Mouse (Mus musculus) intestine, embryonic 15.5 days (tissue): Measurements from ENCODE around the gene Mrpl22. TPM values are rescaled to one million over a fixed set of nuclear protein-coding genes. Genes with fewer than 3 reads are reported as not detected.
"Not testable (repeated sequence)": the region's sequence is repeated elsewhere in the genome, so short reads cannot be mapped to it uniquely, and the experiment has no call there.

Experiments
- ATAC-seq: fragments of 200-750 bp; cut with Nextera tagmentation; 2 replicates; pipeline ENCODE4 v1.8.0; 2017; ENCODE audit warnings: moderate TSS enrichment, moderate library complexity
- H3K27ac ChIP-seq: fragments of 300-500 bp; sonication (generic); 2 replicates; pipeline ENCODE4 v1.5.1; 2015; ENCODE audit warnings: mild to moderate bottlenecking, inconsistent platforms
- H3K27me3 ChIP-seq: fragments of 300-500 bp; sonication (generic); replicated peaks from 2 replicates; pipeline ENCODE4 v1.6.1; 2015; ENCODE audit warnings: inconsistent platforms
- H3K36me3 ChIP-seq: fragments of 300-500 bp; sonication (generic); 2 replicates; pipeline ENCODE4 v1.6.1; 2015; ENCODE audit warnings: inconsistent platforms
- H3K4me1 ChIP-seq: fragments of 300-500 bp; sonication (generic); replicated peaks from 2 replicates; pipeline ENCODE4 v1.6.1; 2015; ENCODE audit warnings: inconsistent platforms
- H3K4me2 ChIP-seq: fragments of 300-500 bp; sonication (generic); replicated peaks from 2 replicates; pipeline ENCODE4 v1.6.1; 2015; ENCODE audit warnings: mild to moderate bottlenecking, inconsistent platforms
- H3K4me3 ChIP-seq: fragments of 300-500 bp; sonication (generic); replicated peaks from 2 replicates; pipeline ENCODE4 v1.5.1; 2015; ENCODE audit warnings: inconsistent platforms
- H3K9ac ChIP-seq: fragments of 300-500 bp; sonication (generic); 2 replicates; pipeline ENCODE4 v1.6.1; 2015; ENCODE audit warnings: inconsistent platforms
- H3K9me3 ChIP-seq: fragments of 300-500 bp; sonication (generic); 2 replicates; pipeline ENCODE4 v1.6.1; 2016; ENCODE audit warnings: inconsistent platforms
- WGBS: fragments of 180-500 bp; shearing (Covaris S2); methylation state at CpG from one replicate; pipeline ENCODE4 v1.1.7; 2015; 5-methylcytosine and 5-hydroxymethylcytosine counted together
- polyA plus RNA-seq: library from polyadenylated mRNA; unstranded; fragments of >200 nt; fragmentation: Nextera tagmentation; extraction: Ambion mirVana; gene quantifications from 2 replicates; pipeline ENCODE4 v1.2.1, GENCODE M21; 2015

Mrpl22 gene
- polyA plus RNA-seq, 1 experiment from 2014 or later, result 126 TPM

- 0 out of 2 replicates have a peak, but pooled peaks cover 3% of the 10 kb centered on the region for H3K4me1 ChIP-seq
- H3K9ac ChIP-seq, result no peak overlapping the region
- no peak overlapping the region for H3K4me2 ChIP-seq
- no peaks in the 10 kb centered on the region for H3K9me3 ChIP-seq
- ATAC-seq, result no peak
- 88% methylated on average over 6 of the region's 6 CpGs for WGBS
- no peaks in the 10 kb centered on the region for H3K36me3 ChIP-seq
- no peaks in the 10 kb centered on the region for H3K27me3 ChIP-seq
- H3K27ac ChIP-seq, result no peak overlapping the region
- H3K4me3 ChIP-seq, result no peak overlapping the region
Observed at GRCm38 (mm10) chr11:58189675-58190074, 18.2 kb downstream of the Mrpl22 start.

- ATAC-seq, result no peak
- H3K27ac ChIP-seq, result no peak overlapping the region
Observed at GRCm38 (mm10) chr11:58193326-58193725, 21.9 kb downstream of the Mrpl22 start.

DNA sequence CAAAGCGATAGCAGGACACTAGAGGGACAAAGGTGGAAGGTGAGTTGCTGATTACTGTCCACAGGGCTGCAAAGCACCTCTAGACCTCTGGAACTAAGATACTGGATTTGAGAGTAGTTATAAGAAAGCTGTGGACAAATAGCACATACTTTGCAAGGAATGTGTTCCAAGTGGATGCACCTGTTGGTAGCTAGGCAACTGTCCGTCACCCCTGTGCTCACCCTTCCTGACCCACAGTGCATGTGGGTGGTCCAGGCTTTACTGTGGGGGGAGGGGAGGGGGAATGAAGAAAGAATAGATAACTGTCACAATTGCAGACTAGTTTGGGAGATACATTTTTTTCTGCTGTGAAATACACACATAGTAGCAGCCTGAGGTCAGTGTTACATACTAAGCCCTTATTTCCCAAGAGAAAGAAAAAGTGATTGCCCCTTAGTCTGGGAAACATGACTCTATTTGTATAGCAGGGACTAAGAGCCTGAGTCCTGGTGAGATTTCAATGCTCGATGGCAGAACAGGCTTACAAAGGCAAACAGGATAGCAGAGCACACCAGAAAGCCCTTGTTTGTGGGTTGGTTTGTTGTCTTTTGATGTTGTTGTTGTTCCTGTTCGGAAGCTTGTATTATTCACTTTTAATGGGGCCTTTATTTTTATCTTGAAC is 22.5 kb downstream of the Mrpl22 start:
- Histone ChIP-seq H3K4me1 (0 out of 2 replicates have a peak, but pooled peaks cover 3% of the 10 kb centered on the region), H3K9ac (no peak overlapping the region), H3K27ac (no peak overlapping the region), H3K4me2 (no peak overlapping the region), H3K36me3 (no peaks in the 10 kb centered on the region), H3K4me3 (no peak overlapping the region), H3K27me3 (no peaks in the 10 kb centered on the region), H3K9me3 (no peaks in the 10 kb centered on the region)
- WGBS, result 45% methylated on average over 4 of the region's 4 CpGs
- ATAC-seq, result no peak

More at GRCm38 (mm10) chr11:58193326-58193725, 21.9 kb downstream of the Mrpl22 start:
- Histone ChIP-seq H3K9me3 (no peaks in the 10 kb centered on the region), H3K27me3 (no peaks in the 10 kb centered on the region), H3K36me3 (no peaks in the 10 kb centered on the region), H3K4me1 (0 out of 2 replicates have a peak, but pooled peaks cover 3% of the 10 kb centered on the region), H3K4me3 (no peak overlapping the region), H3K9ac (no peak overlapping the region), H3K4me2 (no peak overlapping the region)
- WGBS, result 30% methylated on average over 3 of the region's 3 CpGs

GRCm38 (mm10) chr11:58198663-58199062 is 27.2 kb downstream of the Mrpl22 start:
- H3K4me1 ChIP-seq, result 0 out of 2 replicates have a peak, but pooled peaks cover 5% of the 10 kb centered on the region
- H3K4me3 ChIP-seq, result peak overlapping the region; percentile 56
- peak overlapping the region; percentile 79 for H3K4me2 ChIP-seq
- H3K9ac ChIP-seq, result peak overlapping the region; percentile 64; the same call in 1 of the 2 replicates
- no peak overlapping the region for H3K27ac ChIP-seq
- no peaks in the 10 kb centered on the region for H3K27me3 ChIP-seq
- H3K36me3 ChIP-seq, result no peaks in the 10 kb centered on the region
- ATAC-seq, result no peak
- 86% methylated on average over 4 of the region's 4 CpGs for WGBS
- H3K9me3 ChIP-seq, result no peaks in the 10 kb centered on the region

DNA sequence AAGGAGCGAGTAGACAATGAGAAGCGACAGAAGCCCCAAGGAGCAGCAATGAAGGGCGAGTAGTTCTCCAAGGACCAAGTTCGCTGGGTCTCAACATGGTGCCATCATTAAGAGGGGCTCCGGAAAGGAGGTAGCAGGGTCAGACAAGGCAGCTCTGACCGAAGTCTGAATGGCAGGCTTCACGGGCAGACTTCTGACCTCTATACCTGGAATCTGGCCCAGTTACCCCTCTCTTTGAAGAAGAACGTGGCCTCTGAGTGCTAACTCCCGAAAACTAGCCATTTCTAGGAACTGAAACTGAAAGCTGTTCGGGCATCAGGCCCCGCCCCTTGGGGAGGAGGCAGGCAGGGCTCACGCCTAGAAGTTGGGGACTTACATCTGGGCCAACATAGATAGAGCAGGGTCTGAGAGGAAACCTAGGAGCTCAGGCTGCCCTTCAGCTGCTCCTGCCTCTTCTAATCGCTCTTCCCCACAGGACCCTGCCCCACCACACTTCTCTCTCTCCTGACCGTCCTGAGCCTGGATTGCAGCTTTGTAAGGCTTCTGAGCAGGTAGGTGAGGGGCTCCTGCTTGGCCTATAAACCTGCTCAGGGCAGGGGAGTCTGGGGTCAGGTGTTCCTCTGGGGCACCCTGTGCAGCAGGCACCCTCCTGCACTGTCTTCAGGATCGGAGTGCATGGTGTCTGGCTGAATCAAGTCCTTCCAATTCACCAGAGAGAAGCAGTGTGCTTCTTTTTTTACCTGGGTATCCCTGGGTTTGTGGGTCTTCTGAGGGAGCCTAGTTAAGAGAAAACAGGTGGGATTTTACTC is 28.0 kb downstream of the Mrpl22 start, which contains the start of the genes Igtp and Irgm2:
Igtp (plus strand) TSS at position 328 of the 809 bp plus-strand sequence.
Irgm2 (plus strand) TSS at position 390 of the 809 bp plus-strand sequence.
- not testable (repeated sequence) for H3K27me3 ChIP-seq, H3K4me1 ChIP-seq, H3K9me3 ChIP-seq, H3K36me3 ChIP-seq
- H3K4me2 ChIP-seq, result peak within 1 kb of the TSS; percentile 79
- peak within 1 kb of the TSS; percentile 56 for H3K4me3 ChIP-seq
- H3K27ac ChIP-seq, result peak within 1 kb of the TSS; percentile 73
- H3K9ac ChIP-seq, result peak within 1 kb of the TSS; percentile 64
- 5% methylated on average over 14 of the region's 15 CpGs for WGBS
- ATAC-seq, result peak; percentile 95

- 0 out of 2 replicates have a peak overlapping the region, but pooled peaks have one; percentile 4 for H3K4me3 ChIP-seq
- no peak for ATAC-seq
- H3K9me3 ChIP-seq, result no peaks in the 10 kb centered on the region
- no peak overlapping the region for H3K9ac ChIP-seq
- no peaks in the 10 kb centered on the region for H3K27me3 ChIP-seq
- H3K4me1 ChIP-seq, result 0 out of 2 replicates have a peak, but pooled peaks cover 2% of the 10 kb centered on the region
- WGBS, result 84% methylated on average over 4 of the region's 4 CpGs
- H3K4me2 ChIP-seq, result 0 out of 2 replicates have a peak overlapping the region, but pooled peaks have one; percentile 4
- no peaks in the 10 kb centered on the region for H3K36me3 ChIP-seq
- no peak overlapping the region for H3K27ac ChIP-seq
Observed at GRCm38 (mm10) chr11:58200226-58200625, 28.8 kb downstream of the Mrpl22 start.

DNA sequence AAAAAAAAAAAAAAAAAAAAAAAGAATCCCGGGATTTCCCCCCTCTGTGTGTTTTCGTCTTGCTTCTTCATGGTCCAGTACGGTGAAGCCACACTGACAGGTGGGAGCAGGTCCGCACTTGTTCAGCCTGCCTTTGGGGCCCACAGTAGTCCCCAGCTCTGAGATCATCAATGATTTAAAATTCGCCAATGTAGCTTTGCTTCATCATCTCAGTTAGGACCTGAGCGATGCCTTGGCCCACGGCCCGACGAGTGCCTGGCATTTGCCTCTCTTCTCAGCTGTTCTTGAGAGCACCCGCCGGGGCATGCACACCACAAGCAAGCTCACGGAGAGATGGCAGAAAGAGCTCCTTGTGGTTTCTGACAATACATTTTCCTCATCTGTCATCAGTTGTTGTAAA is 29.6 kb downstream of the Mrpl22 start:
- Histone ChIP-seq H3K27ac (no peak overlapping the region), H3K4me2 (no peak overlapping the region), H3K4me1 (0 out of 2 replicates have a peak, but pooled peaks cover 2% of the 10 kb centered on the region), H3K9ac (no peak overlapping the region), H3K27me3 (no peaks in the 10 kb centered on the region), H3K9me3 (no peaks in the 10 kb centered on the region), H3K4me3 (no peak overlapping the region), H3K36me3 (no peaks in the 10 kb centered on the region)
- 83% methylated on average over 12 of the region's 12 CpGs for WGBS
- ATAC-seq, result no peak

DNA sequence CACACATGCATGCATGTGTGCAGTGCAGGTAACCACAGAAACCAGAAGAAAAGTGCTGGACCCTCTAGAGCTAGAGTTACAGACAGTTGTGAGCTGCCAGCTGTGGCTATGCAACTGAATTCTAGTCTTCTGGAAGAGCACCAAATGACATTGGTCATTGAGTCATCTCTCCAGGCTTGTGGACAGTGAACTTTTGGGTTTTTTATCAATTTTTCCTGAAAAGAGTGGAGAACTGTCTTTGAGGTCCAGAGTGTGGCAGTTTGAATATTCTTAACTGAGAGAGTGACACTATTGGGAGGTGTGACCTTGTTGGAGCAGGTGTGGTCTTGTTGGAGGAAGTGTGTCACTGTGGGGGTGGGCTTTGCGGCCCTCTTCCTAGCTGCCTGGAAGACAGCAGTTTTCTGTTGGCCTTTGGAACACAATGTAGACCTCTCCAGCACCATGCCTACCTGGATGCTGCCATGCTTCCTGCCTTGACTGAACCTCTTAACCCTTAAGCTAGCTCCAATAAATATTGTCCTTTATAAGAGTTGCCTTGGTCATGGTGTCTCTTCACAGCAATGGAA is 38.9 kb downstream of the Mrpl22 start:
- 0 out of 2 replicates have a peak, but pooled peaks cover 2% of the 10 kb centered on the region for H3K36me3 ChIP-seq
- H3K4me3 ChIP-seq, result no peak overlapping the region
- ATAC-seq, result no peak
- no peak overlapping the region for H3K9ac ChIP-seq
- 85% methylated on average over 1 of the region's 1 CpGs for WGBS
- no peaks in the 10 kb centered on the region for H3K9me3 ChIP-seq
- H3K4me2 ChIP-seq, result no peak overlapping the region
- no peaks in the 10 kb centered on the region for H3K4me1 ChIP-seq
- H3K27ac ChIP-seq, result no peak overlapping the region
- no peaks in the 10 kb centered on the region for H3K27me3 ChIP-seq

GRCm38 (mm10) chr11:58211062-58211681 is 39.7 kb downstream of the Mrpl22 start:
- no peak overlapping the region for H3K9ac ChIP-seq
- H3K4me1 ChIP-seq, result no peaks in the 10 kb centered on the region
- H3K36me3 ChIP-seq, result 0 out of 2 replicates have a peak, but pooled peaks cover 2% of the 10 kb centered on the region
- WGBS, result 23% methylated on average over 9 of the region's 9 CpGs
- no peaks in the 10 kb centered on the region for H3K9me3 ChIP-seq
- H3K4me3 ChIP-seq, result no peak overlapping the region
- 0 out of 2 replicates have a peak, but pooled peaks have one; percentile 19 for ATAC-seq
- H3K27ac ChIP-seq, result no peak overlapping the region
- no peak overlapping the region for H3K4me2 ChIP-seq
- H3K27me3 ChIP-seq, result no peaks in the 10 kb centered on the region

GRCm38 (mm10) chr11:58211682-58212067 is 40.2 kb downstream of the Mrpl22 start:
- Histone ChIP-seq H3K36me3 (0 out of 2 replicates have a peak, but pooled peaks cover 2% of the 10 kb centered on the region), H3K4me3 (no peak overlapping the region), H3K27me3 (no peaks in the 10 kb centered on the region), H3K4me1 (no peaks in the 10 kb centered on the region), H3K27ac (no peak overlapping the region), H3K9me3 (no peaks in the 10 kb centered on the region), H3K4me2 (no peak overlapping the region), H3K9ac (no peak overlapping the region)
- no peak for ATAC-seq
- WGBS, result 32% methylated on average over 2 of the region's 2 CpGs

- H3K9ac ChIP-seq, result no peak overlapping the region
- H3K36me3 ChIP-seq, result no peaks in the 10 kb centered on the region
- no peaks in the 10 kb centered on the region for H3K9me3 ChIP-seq
- WGBS, result 76% methylated on average over 7 of the region's 7 CpGs
- no peaks in the 10 kb centered on the region for H3K4me1 ChIP-seq
- H3K4me3 ChIP-seq, result no peak overlapping the region
- no peaks in the 10 kb centered on the region for H3K27me3 ChIP-seq
- no peak overlapping the region for H3K4me2 ChIP-seq
- H3K27ac ChIP-seq, result no peak overlapping the region
- no peak for ATAC-seq
Observed at GRCm38 (mm10) chr11:58213673-58214342, 42.3 kb downstream of the Mrpl22 start.
